Mouse (Mus musculus) kidney, postnatal 36 days (tissue): ENCODE data around the gene Gm20888.
"Not testable (repeated sequence)": the region's sequence is repeated elsewhere in the genome, so short reads cannot be mapped to it uniquely, and the experiment has no call there.

Experiments used
- DNase-seq, 2 experiments: peaks; one replicate each; pipeline ENCODE4 v3.0.0; 2021 to 2022; ENCODE audit warnings: mixed read lengths in 2 of 2

Gm20888 gene

GRCm38 (mm10) chrY:70441582-70441981, at the start of gene Gm20888:
Gm20888 (plus strand) TSS chrY:70441882.
- not testable (repeated sequence) for DNase-seq
